Mouse (Mus musculus): Measurements from ENCODE around the gene Ier3.

DNA sequence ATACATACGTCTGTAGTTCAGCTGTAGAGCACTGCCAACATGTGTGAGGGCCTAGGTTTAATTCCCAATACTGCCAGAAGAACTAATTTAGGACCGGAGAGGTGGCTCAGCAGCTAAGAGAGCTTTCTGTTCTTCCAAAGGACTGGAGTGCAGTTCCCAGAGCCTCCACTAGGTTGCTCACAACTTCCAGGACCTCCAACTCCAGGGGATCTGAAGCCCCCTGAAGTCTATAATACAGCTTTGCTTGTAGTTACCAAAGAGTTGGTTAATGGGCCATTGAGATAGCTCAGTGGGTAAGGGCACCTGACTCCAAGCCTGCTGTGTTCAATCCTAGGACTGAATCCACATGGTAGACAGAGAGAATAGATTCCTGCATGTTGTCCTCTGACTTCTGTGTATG, 39.1 kb upstream of the Ier3 start:
- peak; percentile 64 for TF ChIP-seq CTCF (IDR thresholded peaks at IDR 0.05; ENCODE audit: low read depth)
- no peak for TF ChIP-seq EP300 (IDR thresholded peaks at IDR 0.05; ENCODE audit: low read depth)

Data from liver, postnatal 0 days (tissue).